ENCODE assay signal across 27 mouse cellular contexts in the genomic region with DNA sequence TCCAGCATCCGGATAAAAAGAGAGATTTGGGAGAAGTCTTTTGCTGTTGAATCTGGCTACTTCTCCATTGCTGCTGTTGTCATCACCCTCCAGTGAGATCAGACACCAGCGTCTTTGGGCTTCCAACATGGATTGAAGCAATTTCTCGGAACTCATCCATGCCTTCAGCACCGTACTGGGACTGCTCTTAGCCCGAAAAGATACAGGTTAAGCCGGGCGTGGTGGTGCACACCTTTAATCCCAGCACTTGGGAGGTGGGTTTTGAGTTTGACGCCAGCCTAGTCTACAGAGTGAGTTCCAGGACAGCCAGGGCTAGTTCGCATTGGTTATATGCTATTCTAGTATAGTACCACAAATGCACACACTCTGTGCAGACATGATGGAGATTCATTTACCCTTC.
"Had no signal": no experiment of that assay in that cellular context is flagged by ENCODE, and none has a peak within 500 bp of the region (broad histone marks: within the 10 kb centered on the region; RNA-seq: fewer than 3 reads in every experiment).

No protein-coding gene starts in this region.

- H3K9ac ChIP-seq: limb, embryonic 12.5 days; limb, embryonic 13.5 days; limb, embryonic 15.5 days; liver, embryonic 12.5 days; liver, embryonic 13.5 days; liver, embryonic 14.5 days; liver, embryonic 15.5 days; liver, postnatal 0 days; lung, embryonic 14.5 days; lung, embryonic 15.5 days; midbrain, embryonic 12.5 days; midbrain, embryonic 13.5 days; midbrain, embryonic 15.5 days; neural tube, embryonic 12.5 days had no signal

- H3K4me1 ChIP-seq: limb, embryonic 10.5 days; limb, embryonic 12.5 days; limb, embryonic 13.5 days; limb, embryonic 15.5 days; liver, embryonic 12.5 days; liver, embryonic 15.5 days; lung, embryonic 15.5 days; midbrain, embryonic 10.5 days; midbrain, embryonic 12.5 days; midbrain, embryonic 13.5 days; midbrain, embryonic 15.5 days; neural tube, embryonic 12.5 days had no signal

- H3K9me3 ChIP-seq: limb, embryonic 10.5 days; limb, embryonic 15.5 days; liver, embryonic 12.5 days; liver, embryonic 15.5 days; lung, embryonic 15.5 days; midbrain, embryonic 13.5 days; midbrain, embryonic 15.5 days; neural tube, embryonic 12.5 days had no signal

- H3K4me3 ChIP-seq: limb, embryonic 10.5 days; limb, embryonic 12.5 days; limb, embryonic 13.5 days; limb, embryonic 15.5 days; liver, embryonic 12.5 days; liver, embryonic 13.5 days; liver, embryonic 15.5 days; lung, embryonic 15.5 days; megakaryocyte, embryonic 14.5 days; midbrain, embryonic 10.5 days; midbrain, embryonic 12.5 days; midbrain, embryonic 13.5 days; midbrain, embryonic 15.5 days; myocyte; neural tube, embryonic 12.5 days had no signal

- H3K27ac ChIP-seq: limb, embryonic 10.5 days; limb, embryonic 12.5 days; limb, embryonic 13.5 days; limb, embryonic 15.5 days; liver, embryonic 12.5 days; liver, embryonic 13.5 days; liver, embryonic 14.5 days; liver, embryonic 15.5 days; lung, embryonic 15.5 days; macrophage; midbrain, embryonic 10.5 days; midbrain, embryonic 12.5 days; midbrain, embryonic 13.5 days; midbrain, embryonic 15.5 days; neural tube, embryonic 12.5 days had no signal

- DNase-seq: left cerebral cortex, postnatal 4 days; liver, embryonic 13.5 days; liver, postnatal 0 days; lung, adult 18-20 months; lung, adult 2 months; lung, embryonic 14.5 days; lung, postnatal 10 days; lung, postnatal 14 days; lung, postnatal 36 days; lung, postnatal 4 days; midbrain, embryonic 14.5 days had no signal

- H3K27me3 ChIP-seq: limb, embryonic 12.5 days; limb, embryonic 13.5 days; limb, embryonic 15.5 days; liver, embryonic 12.5 days; liver, embryonic 13.5 days; liver, embryonic 15.5 days; lung, embryonic 15.5 days; megakaryocyte, embryonic 14.5 days; midbrain, embryonic 12.5 days; midbrain, embryonic 13.5 days; midbrain, embryonic 15.5 days; neural tube, embryonic 12.5 days had no signal
